Mouse (Mus musculus) adrenal gland, adult 2 months (tissue): Measurements from ENCODE around the gene B4galt2. TPM values are rescaled to one million over a fixed set of nuclear protein-coding genes. Genes with fewer than 3 reads are reported as not detected.
A peak's percentile ranks its signal among the peaks of the same experiment; 100 is the strongest.

Source experiments
- DNase-seq: peaks from one replicate; pipeline ENCODE4 v3.0.0; 2021
- polyA plus RNA-seq: library from polyadenylated mRNA; depleted of rRNA; stranded (reverse); fragments of >200 nt; gene quantifications from 2 replicates; pipeline ENCODE4 v1.2.3, GENCODE M21; 2012; rRNA removed
- total RNA-seq, 2 experiments: library from RNA; stranded (reverse); gene quantifications; 2 replicates each; pipeline ENCODE4 v1.2.3; 2021

Gene B4galt2
- total and polyA plus RNA-seq, 3 experiments: 8.7 to 65.8 (median 12.1) TPM

DNA sequence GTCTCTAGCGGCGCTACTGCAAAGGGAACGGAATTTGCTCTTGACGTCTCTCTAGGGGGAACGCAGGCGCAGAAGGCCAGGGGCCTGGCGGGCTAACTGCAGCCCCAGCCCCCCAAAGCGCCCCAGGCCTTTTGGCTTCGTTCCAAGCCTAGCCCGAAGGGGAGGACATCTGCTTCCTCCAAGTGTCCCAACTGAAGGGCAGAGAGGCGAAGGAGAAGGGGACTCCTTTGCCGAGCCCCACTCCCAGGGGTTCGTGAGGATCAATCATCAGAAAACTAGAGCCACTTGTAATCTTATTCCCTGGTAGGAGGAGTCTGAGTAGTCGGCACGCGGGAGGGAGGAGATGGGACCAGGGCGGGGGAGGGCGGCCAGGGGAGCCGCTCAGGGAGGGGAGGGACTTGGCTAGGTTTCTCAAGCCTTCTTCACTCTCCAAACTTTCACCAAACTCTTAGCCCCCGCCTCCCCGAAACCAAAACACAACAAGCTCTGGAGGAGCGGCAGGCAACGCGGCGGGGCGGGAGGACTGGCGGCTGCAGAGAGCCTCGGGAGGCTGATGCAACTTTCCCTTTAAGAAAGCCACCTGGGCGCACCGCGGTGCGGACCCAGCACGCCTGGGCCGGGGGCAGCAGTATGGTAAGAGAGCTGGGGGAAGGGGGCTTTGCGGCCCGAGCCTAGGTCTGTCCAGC lies 48.3 kb downstream of the B4galt2 start:
- peak; percentile 89 for DNase-seq

- no peak for DNase-seq
Observed at GRCm38 (mm10) chr4:117834457-117834844, 48.8 kb downstream of the B4galt2 start, which contains the start of gene Slc6a9. Slc6a9 (plus strand) TSS chr4:117834506.

DNA sequence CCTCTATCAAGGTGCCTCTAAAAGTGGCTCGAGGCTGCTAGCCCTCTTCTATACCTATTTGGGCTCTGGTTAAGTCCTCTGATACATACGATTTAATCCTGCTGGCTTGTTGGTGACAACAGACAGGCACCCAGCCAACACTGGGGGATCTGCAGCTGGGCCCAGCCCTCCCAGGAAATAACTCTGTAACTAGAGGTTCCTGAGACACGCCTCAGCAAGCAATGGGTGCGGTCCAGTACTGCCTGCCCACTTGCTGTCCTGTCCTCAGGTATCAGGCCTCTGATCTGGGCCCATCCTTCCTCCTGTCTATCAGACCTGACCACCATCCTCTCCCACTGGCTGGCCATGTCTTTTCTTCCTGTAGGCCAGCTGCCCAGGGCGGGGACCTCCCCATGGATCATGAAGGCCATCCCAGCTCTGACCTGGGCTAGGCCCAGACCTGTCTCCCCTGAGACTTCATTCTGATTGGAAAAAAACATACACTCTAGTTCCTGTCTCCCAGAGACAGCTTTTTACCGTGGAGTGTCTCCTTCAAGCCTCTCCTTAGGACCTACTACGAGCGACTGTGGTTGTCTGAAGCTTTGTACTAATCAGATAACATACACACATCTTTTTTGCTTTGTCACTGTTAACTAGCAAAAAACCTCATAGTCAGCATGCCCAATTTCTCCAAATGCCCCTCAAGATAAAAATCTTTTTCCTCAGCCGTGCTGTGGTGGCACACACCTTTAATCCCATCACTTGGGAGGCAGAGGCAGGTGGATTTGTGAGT lies 51.2 kb downstream of the B4galt2 start:
- no peak for DNase-seq

GRCm38 (mm10) chr4:117831499-117831898 lies 51.8 kb downstream of the B4galt2 start:
- no peak for DNase-seq

- no peak for DNase-seq
Observed at GRCm38 (mm10) chr4:117830801-117831200, 52.5 kb downstream of the B4galt2 start.

- peak; percentile 46 for DNase-seq
Observed at GRCm38 (mm10) chr4:117830124-117830551, 53.1 kb downstream of the B4galt2 start.

DNA sequence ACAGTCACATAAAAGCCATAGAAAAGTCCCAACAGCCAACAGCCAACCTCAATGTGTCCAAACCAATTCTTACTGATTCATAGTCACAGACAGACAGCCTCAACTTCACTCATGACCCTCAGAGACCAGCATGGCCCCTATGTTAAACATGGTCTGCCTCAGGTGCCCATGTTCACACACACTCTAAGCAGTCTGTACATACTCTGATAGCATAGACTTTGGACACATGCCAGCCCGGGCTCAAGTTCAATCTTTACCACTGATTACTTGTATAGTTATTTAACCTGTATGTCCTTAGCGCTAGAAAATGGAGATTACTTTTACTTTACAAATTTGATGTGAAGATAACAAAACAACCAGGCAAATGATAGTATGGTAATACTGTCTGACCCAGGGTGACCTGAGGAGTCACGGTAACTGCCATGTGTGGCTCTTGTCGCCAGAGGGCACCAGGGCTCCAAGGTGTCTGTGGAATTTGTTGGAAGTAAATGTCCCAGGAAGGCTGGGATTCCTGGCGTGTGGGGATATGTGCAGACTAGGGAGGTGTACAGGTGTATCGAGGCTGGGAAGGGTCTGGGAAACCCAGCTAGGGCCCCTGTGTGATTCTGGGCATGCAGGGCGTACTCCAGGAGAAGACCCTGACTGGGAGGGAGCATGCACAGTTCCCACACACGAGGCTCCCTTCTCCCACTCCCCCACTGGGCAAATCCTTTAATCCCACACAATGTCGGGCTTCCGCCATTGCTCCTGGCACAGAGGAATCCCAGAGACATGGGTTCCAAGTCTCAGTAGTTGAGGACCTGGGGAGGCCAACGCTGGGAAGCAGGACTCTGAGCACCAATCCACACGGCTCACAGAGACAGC lies 53.8 kb downstream of the B4galt2 start:
- DNase-seq: peak; percentile 77

DNA sequence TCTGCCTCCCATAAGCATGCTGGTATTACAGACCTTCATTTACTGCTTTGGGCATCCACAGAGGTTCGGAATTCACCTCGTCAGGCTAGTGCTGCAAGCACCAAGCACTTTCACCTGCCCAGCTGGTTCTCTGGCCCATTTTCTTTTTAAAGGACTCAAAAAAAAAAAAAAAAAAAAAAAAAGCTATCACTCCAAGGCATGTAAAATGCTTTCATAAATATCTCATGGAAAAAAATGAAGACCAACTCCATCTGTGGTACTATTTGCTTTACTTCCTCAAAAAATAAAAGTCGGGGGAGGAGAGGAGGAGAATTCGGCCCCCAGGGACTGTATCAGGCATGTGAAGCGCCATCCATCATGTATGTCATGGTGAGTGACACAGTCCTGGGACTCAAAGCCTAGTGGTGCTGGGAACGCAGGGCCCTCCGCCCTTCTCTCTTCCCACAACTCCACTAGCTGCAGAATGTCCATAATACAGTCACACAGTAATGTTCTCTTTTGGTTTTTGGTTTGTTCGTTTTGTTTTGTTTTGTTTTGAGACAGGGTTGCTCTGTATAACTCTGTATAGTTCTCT lies 54.6 kb downstream of the B4galt2 start:
- no peak for DNase-seq

Other genes with a start within 250 kb of the B4galt2 start
- 10 to 100 TPM; 19.5 to 28.0 TPM for gene Dmap1, start 201.2 kb downstream of the B4galt2 start, total RNA-seq
- gene Dmap1, start 201.2 kb downstream of the B4galt2 start, polyA plus RNA-seq: 15.4 and 19.4 TPM in 2 replicates
- gene Gm12845, start 159.1 kb downstream of the B4galt2 start, total RNA-seq: not detected
- not detected in 2 replicates for gene Gm12845, start 159.1 kb downstream of the B4galt2 start, polyA plus RNA-seq
- not detected for gene Klf17, start 117.8 kb downstream of the B4galt2 start, total RNA-seq
- gene Klf17, start 117.8 kb downstream of the B4galt2 start, polyA plus RNA-seq: not detected in 2 replicates
- gene Slc6a9, start 49.0 kb downstream of the B4galt2 start, total RNA-seq: 10 to 100 TPM in 1 of 2 experiments, 1 to 10 TPM in 1; 9.0 to 14.5 TPM
- 29.7 and 39.7 TPM in 2 replicates for gene Slc6a9, start 49.0 kb downstream of the B4galt2 start, polyA plus RNA-seq
- gene Ccdc24, start 10.9 kb downstream of the B4galt2 start, total RNA-seq: 1 to 10 TPM in 1 of 2 experiments, under 1 TPM in 1; 0.52 to 1.1 TPM
- gene Ccdc24, start 10.9 kb downstream of the B4galt2 start, polyA plus RNA-seq: 2.4 and 2.5 TPM in 2 replicates
- 100 to 1,000 TPM; 208 to 226 TPM for gene Atp6v0b, start 3.8 kb upstream of the B4galt2 start, total RNA-seq
- gene Atp6v0b, start 3.8 kb upstream of the B4galt2 start, polyA plus RNA-seq: 597 and 627 TPM in 2 replicates
- 1 to 10 TPM; 9.5 to 9.7 TPM for gene Dph2, start 8.5 kb upstream of the B4galt2 start, total RNA-seq
- 16.5 and 18.9 TPM in 2 replicates for gene Dph2, start 8.5 kb upstream of the B4galt2 start, polyA plus RNA-seq
- 10 to 100 TPM; 35.8 to 46.3 TPM for gene Ipo13, start 31.5 kb upstream of the B4galt2 start, total RNA-seq
- gene Ipo13, start 31.5 kb upstream of the B4galt2 start, polyA plus RNA-seq: 49.3 and 67.1 TPM in 2 replicates
- under 1 TPM in 1 of 2 experiments, not detected in 1; 0.41 TPM for gene Artn, start 46.3 kb upstream of the B4galt2 start, total RNA-seq
- gene Artn, start 46.3 kb upstream of the B4galt2 start, polyA plus RNA-seq: 0.43 and 0.52 TPM in 2 replicates